Mouse (Mus musculus): ENCODE results near the gene Chat. TPM values are rescaled to one million over a fixed set of nuclear protein-coding genes. Genes with fewer than 3 reads are reported as not detected.

Gene Chat
- under 1 TPM in 1 of 2 experiments, not detected in 1; 0.60 TPM for total RNA-seq (2021)

GRCm38 (mm10) chr14:32465889-32466288 lies at the start of gene Chat:
TSS of gene Chat (minus strand) at chr14:32465989.
- intact Hi-C loops (cut with DNase I): no loop called here
- DNase-seq: no peak

- peak; percentile 97 for DNase-seq
- intact Hi-C loops (cut with DNase I): no loop called here
These were observed 47.7 kb upstream of the Chat start, which contains the start of gene Ercc6 for GRCm38 (mm10) chr14:32513336-32514032. TSS of gene Ercc6 (plus strand) at chr14:32513521.

DNA sequence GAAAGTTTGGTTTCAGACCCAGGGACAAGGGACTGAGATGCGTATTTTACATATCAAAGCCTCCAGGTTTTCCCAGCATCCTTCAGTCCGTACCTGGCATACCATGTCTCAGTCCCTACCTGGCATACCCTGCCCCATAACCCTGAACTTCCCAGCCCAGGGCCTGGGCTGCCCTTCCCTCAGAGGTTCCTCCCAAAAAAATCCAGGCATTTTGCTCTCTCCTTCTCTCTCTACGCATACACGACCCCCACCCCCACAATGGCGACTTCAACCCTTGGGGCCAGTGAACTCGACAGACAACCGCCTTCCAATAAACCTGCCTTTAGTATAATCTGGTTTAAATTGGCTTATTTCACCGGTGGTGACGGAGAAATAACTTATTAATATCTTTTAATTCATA lies 47.1 kb upstream of the Chat start:
- intact Hi-C loops (cut with DNase I): no loop called here
- no peak for DNase-seq

DNA sequence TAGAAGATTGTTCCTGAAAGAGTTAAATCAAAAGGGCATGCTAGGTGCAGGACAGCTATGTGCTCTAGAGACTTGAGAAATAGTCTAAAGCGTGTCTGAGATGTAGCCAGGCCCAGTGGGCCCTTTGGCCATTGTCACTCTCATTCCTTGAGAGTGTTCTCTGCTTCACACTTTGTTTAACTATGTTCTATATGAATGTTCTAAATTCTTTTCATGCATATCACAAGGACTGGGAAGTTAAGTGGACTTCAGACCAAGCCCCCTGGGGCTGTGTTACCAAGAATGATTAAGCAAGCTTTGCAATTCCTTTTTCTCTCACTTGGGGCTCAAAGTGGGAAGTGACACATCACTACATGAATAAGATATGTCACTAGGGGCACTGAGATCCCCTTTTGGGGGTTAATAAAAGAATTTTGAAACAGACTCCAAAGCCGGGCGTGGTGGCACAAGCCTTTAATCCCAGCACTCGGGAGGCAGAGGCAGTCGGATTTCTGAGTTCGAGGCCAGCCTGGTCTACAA lies 43.7 kb upstream of the Chat start:
- DNase-seq: no peak
- intact Hi-C loops (cut with DNase I): no loop called here

GRCm38 (mm10) chr14:32508105-32508835 lies 42.5 kb upstream of the Chat start:
- intact Hi-C loops (cut with DNase I): no loop called here
- no peak for DNase-seq

- intact Hi-C loops (cut with DNase I): no loop called here
These were observed 41.4 kb upstream of the Chat start for GRCm38 (mm10) chr14:32507216-32507615.

DNA sequence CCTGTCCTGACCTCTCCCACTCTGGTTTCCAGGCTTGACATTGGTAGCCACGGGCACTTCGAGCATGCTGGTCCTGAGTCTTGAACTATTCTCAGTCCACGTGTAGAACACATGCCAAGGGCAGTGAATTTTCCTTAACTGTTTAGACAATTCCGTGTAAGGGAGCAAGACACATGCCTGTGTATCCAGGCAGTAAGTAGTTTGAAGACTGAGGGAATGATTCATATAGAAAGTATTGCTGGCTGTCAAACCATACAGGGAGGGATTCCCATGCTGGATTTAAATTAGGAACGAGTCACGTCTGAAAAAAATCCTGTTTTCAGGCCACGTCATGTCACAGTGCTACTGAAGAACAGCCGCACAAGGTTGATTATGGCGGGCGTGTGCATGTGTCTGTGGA lies 40.5 kb upstream of the Chat start:
- intact Hi-C loops (cut with DNase I): no loop called here
- DNase-seq: no peak

More at GRCm38 (mm10) chr14:32507216-32507615, 41.4 kb upstream of the Chat start:
- DNase-seq: no peak

- intact Hi-C loops (cut with DNase I): no loop called here
- no peak for DNase-seq
These were observed 38.1 kb upstream of the Chat start for GRCm38 (mm10) chr14:32503897-32504296.

DNA sequence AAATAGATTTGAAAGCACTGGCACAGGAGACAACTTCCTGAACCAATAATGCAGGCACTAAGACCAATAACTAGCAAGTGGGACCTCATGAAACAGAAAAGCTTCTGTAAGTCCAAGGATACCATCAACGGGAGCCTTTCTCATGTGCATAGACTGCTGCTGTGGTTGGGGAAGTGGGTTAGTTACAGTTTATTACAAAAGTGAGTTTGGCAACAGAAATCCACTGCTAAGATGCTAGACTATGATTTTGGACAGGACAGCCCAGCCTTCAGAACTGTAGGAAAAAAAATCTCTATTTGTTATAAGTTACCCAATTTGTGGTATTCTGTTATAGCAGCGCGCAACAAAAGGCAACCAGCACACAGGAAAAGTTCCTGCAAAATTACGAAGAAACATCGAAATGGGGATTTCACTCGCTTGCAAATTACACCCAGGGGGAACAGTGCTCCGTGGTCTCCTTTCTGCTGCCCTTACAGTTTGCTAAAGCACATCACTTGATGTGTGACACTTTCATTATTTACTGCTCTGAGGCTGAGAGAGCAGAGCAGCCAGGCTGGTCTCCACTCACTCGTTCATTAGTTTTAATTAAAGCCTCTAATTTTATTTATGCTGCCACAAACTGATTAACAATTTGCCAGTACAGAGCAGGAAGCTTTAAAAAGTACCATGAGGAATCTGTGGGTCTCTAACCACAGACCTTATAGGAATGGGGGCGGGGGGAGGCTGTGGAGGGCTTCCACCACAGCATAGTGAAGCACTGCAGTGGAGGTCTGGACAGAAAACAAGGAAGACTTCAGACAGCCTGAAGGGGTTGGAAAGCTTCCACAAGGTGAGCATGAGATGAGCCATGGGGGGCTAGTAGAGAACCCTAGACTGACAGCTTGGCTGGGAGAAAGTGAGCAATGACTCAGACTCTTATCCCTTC lies 37.2 kb upstream of the Chat start:
- no peak for DNase-seq
- intact Hi-C loops (cut with DNase I): no loop called here

DNA sequence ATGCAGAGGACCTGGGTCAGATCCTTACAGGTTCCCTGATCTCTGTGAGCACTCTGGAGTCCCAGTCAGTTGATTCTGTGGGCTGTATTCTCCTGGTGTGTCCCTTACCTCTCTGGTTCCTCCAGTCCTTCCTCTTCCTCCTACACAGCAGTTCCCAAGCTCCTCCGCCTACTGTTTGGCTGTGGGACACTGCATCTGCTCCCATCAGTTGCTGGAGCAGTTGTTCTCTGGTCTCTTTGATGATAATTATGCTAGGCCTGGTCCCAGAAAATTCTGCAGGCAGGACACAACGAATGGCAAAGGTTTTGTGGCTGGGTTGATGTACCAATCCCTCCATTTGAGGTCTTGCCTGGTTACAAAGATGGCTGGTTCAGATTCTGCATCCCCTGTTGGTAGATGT lies 35.5 kb upstream of the Chat start:
- DNase-seq: no peak
- intact Hi-C loops (cut with DNase I): no loop called here

DNA sequence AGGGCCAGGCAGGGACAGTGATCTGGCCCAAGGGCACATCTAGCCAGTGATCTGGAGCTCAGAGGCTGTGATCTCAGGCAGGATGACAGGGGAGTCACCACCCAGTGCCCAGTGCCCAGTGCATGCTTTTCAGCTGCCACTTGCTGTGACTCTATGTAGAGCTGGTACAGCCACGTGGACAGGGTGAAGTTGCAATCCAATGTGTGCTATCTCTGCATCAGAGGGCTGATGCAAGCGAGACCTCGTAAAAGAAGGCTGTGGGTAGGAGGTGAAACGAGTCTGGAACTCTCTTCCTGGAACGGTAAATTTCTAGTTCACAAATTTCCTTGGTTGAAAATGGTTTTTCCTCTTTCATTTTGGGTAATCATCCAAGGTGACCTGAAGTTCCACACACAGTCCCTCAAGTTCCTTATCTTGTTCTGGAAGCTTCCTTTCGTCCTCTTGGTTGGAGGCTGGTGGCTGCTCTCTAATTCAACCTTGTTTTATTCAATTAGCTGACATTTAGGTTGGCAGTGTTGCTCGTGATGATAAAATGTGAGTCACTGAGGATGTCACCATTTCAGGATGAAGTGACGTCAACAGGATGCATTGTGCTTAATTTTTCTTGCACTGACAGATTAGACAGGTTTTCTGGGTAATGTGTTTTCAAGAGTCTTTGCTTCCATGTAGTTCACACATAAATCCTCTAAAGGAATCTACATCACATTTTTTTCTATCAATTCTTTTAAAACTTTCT lies 30.5 kb upstream of the Chat start:
- intact Hi-C loops (cut with DNase I): no loop called here

GRCm38 (mm10) chr14:32492521-32492920 lies 26.7 kb upstream of the Chat start:
- intact Hi-C loops (cut with DNase I): no loop called here
- no peak for DNase-seq

More for the DNA sequence above, 30.5 kb upstream of the Chat start:
- DNase-seq: no peak

GRCm38 (mm10) chr14:32482061-32482460 lies 16.3 kb upstream of the Chat start:
- intact Hi-C loops (cut with DNase I): loop anchor here (2.0 kb wide), 1 partner anchor 253 kb away; no protein-coding TSS in a partner anchor
- no peak for DNase-seq

DNA sequence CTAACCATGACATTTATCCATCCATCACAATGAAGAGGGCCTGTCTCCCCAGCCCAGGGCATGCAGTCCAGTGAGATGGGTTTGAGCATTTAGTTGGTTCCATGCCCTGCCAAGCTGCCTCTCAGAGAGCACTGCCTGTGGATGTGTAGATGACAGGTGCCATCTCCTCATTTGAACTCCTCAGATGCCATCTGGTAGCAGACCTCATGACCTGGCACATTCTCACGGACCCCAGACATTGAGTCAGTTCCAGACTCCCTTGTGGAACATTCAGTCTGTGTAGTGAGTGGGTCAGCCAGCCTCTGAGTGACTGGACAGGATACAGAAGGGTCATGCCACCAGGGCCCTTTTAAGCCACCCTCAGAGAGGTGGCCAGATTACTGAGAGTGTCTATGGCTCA lies 11.8 kb upstream of the Chat start:
- DNase-seq: no peak
- intact Hi-C loops (cut with DNase I): no loop called here

GRCm38 (mm10) chr14:32476559-32476958 lies 10.8 kb upstream of the Chat start:
- intact Hi-C loops (cut with DNase I): no loop called here

DNA sequence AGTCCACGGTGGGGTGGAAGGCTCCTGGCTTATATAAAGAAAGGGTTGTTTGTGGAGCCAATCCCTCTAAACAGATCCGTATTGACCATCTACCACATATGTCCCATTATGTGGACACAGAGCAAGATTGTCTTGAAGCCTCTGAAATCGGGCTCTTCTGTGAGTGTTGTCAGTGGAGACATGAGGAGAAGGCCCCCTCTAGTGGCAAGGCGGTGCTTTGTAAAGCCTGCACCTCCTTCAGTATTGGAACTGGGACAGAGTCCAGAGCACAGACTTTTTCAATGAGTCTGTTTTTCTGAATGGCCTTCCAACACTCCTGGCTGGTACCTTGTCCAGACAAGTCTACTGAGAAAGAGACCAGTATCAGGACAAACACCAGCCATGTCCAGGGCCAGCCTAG lies 7.2 kb upstream of the Chat start:
- intact Hi-C loops (cut with DNase I): no loop called here
- peak; percentile 79 for DNase-seq

More at GRCm38 (mm10) chr14:32476559-32476958, 10.8 kb upstream of the Chat start:
- DNase-seq: no peak

- intact Hi-C loops (cut with DNase I): no loop called here
- peak; percentile 41 for DNase-seq
These were observed 1.8 kb upstream of the Chat start for GRCm38 (mm10) chr14:32467606-32468005.

DNA sequence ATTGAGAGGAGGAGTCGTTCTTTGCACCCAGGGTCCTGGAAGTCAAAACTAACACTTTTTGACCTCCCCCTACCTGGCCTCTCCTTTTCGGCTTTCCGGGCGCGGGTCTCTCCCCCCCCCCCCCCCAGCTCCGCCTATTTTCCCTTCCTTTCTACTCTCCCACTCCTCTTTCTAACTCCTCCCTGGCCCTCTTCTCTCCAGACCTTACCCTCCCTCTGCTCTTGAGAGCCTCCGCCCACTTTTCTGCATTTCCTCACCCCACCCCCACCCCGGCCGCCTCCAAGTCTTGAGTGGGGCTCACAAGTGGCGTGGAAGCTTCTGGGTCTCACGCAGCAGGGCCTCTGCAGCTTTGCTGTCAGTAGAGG lies 301 bp downstream of the Chat start:
- intact Hi-C loops (cut with DNase I): no loop called here
- DNase-seq: no peak

DNA sequence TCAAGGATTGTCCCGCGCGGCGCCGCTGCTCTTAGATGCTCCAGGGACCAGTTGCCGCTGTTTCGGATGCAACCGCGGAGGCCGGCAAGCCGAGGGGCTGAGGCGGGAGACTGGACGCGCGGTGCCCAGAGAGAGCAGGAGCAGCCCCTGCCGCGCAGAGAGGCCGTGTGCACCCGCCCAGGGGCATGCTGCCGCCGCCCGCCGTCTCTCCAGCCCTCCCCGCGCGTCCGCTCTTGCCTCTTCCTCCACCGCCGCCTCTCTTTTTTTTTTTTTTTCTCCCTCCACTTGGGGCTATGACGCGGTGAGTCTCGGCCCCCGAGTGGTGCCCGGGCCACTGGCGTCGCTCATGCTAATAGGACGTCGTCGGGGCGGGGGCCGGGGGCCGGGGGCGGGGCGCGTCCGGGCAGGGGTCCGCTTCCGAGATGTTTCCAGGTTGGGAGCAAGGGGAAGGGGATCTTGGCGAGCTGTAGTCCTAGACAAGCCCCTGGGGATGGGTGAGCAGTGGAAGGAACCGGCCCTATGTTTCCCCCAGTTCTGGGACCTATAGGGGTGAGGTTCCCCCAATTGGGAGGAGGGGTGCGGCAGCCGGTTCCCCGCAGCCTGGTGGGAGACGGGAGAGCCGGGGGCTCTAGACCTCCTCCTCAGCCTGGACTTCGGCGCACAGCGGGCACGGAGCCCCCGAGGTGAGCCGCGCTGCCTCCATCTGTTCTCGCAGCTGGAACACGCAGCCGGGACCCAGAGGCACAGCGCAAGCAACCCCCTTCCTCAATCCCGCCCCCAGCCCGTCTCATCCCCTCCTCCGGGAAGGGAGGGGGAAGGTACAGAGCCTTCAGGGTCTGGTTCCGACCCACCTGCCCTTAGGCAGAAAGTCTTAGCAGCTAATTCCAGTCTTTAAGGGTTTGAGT lies 936 bp downstream of the Chat start, which contains the start of gene Slc18a3:
Slc18a3 (minus strand) TSS at position 250 of the 905 bp plus-strand sequence.
- intact Hi-C loops (cut with DNase I): no loop called here
- DNase-seq: no peak
